Mouse (Mus musculus): Measurements from ENCODE around the gene Rnf144b.
A peak's percentile ranks its signal among the peaks of the same experiment; 100 is the strongest.

Gene Rnf144b

GRCm38 (mm10) chr13:47215815-47216585 lies 93.5 kb downstream of the Rnf144b start:
- peak; percentile 73; the same call in 1 of the 2 replicates for TF ChIP-seq GATA4 (IDR thresholded peaks at IDR 0.05; ENCODE audit: insufficient replicate concordance, low read length)

- TF ChIP-seq GATA4 (IDR thresholded peaks at IDR 0.05; ENCODE audit: insufficient replicate concordance, low read length): no peak
Measured at GRCm38 (mm10) chr13:47217107-47217571, 94.7 kb downstream of the Rnf144b start.

GRCm38 (mm10) chr13:47218351-47218750 lies 95.9 kb downstream of the Rnf144b start:
- TF ChIP-seq GATA4 (IDR thresholded peaks at IDR 0.05; ENCODE audit: insufficient replicate concordance, low read length): no peak

GRCm38 (mm10) chr13:47220426-47220825 lies 98.0 kb downstream of the Rnf144b start:
- no peak for TF ChIP-seq GATA4 (IDR thresholded peaks at IDR 0.05; ENCODE audit: insufficient replicate concordance, low read length)

- no peak for TF ChIP-seq GATA4 (IDR thresholded peaks at IDR 0.05; ENCODE audit: insufficient replicate concordance, low read length)
Measured at GRCm38 (mm10) chr13:47223576-47224538, 101.4 kb downstream of the Rnf144b start.

- TF ChIP-seq GATA4 (IDR thresholded peaks at IDR 0.05; ENCODE audit: insufficient replicate concordance, low read length): no peak
Measured at GRCm38 (mm10) chr13:47224648-47225323, 102.3 kb downstream of the Rnf144b start.

- no peak for TF ChIP-seq GATA4 (IDR thresholded peaks at IDR 0.05; ENCODE audit: insufficient replicate concordance, low read length)
Measured at GRCm38 (mm10) chr13:47225324-47225697, 102.9 kb downstream of the Rnf144b start.

- no peak for TF ChIP-seq GATA4 (IDR thresholded peaks at IDR 0.05; ENCODE audit: insufficient replicate concordance, low read length)
Measured at GRCm38 (mm10) chr13:47225802-47226201, 103.3 kb downstream of the Rnf144b start.

- no peak for TF ChIP-seq GATA4 (IDR thresholded peaks at IDR 0.05; ENCODE audit: insufficient replicate concordance, low read length)
Measured at GRCm38 (mm10) chr13:47226521-47226920, 104.1 kb downstream of the Rnf144b start.

GRCm38 (mm10) chr13:47228201-47228600 lies 105.7 kb downstream of the Rnf144b start:
- no peak for TF ChIP-seq GATA4 (IDR thresholded peaks at IDR 0.05; ENCODE audit: insufficient replicate concordance, low read length)

- no peak for TF ChIP-seq GATA4 (IDR thresholded peaks at IDR 0.05; ENCODE audit: insufficient replicate concordance, low read length)
Measured at GRCm38 (mm10) chr13:47228626-47229190, 106.3 kb downstream of the Rnf144b start.

GRCm38 (mm10) chr13:47232163-47232562 lies 109.7 kb downstream of the Rnf144b start:
- no peak for TF ChIP-seq GATA4 (IDR thresholded peaks at IDR 0.05; ENCODE audit: insufficient replicate concordance, low read length)

GRCm38 (mm10) chr13:47237376-47237775 lies 114.9 kb downstream of the Rnf144b start:
- TF ChIP-seq GATA4 (IDR thresholded peaks at IDR 0.05; ENCODE audit: insufficient replicate concordance, low read length): no peak

- TF ChIP-seq GATA4 (IDR thresholded peaks at IDR 0.05; ENCODE audit: insufficient replicate concordance, low read length): no peak
Measured at GRCm38 (mm10) chr13:47238131-47238530, 115.7 kb downstream of the Rnf144b start.

GRCm38 (mm10) chr13:47243569-47243968 lies 121.1 kb downstream of the Rnf144b start:
- TF ChIP-seq GATA4 (IDR thresholded peaks at IDR 0.05; ENCODE audit: insufficient replicate concordance, low read length): no peak

Measured in liver, adult (tissue).